Mouse (Mus musculus) MEL (cell line): Measurements from ENCODE around the gene Gm20388.

Source experiments
- CHD2 ChIP-seq: IDR thresholded peaks from 2 replicates; pipeline ENCODE4 v1.6.1; 2011; ENCODE audit warnings: low read length, improper control_type of control experiment
- CTCF ChIP-seq, 3 experiments: IDR thresholded peaks in 2 of 3; conservative IDR thresholded peaks in 1 of 3; 2 replicates each; pipeline ENCODE4 v1.5.1; 2011 to 2012; ENCODE audit warnings: low read length in 3 of 3, low read depth in 2 of 3, mild to moderate bottlenecking in 2 of 3, improper control_type of control experiment in 1 of 3, inconsistent platforms in 1 of 3, mixed read lengths in 1 of 3, moderate library complexity in 1 of 3; ENCODE audit not compliant: control insufficient read depth in 1 of 3, insufficient read depth in 1 of 3, poor library complexity in 1 of 3, severe bottlenecking in 1 of 3
- EP300 ChIP-seq, 2 experiments: IDR thresholded peaks; 2 replicates each; pipeline ENCODE4 v1.6.1; 2011; ENCODE audit warnings: improper control_type of control experiment in 2 of 2, low read length in 2 of 2, low read depth in 1 of 2, mild to moderate bottlenecking in 1 of 2
- HCFC1 ChIP-seq: IDR thresholded peaks from 2 replicates; pipeline ENCODE4 v1.6.1; 2012; ENCODE audit warnings: low read depth, mild to moderate bottlenecking, inconsistent platforms, low read length, improper control_type of control experiment, moderate library complexity
- MAFK ChIP-seq: IDR thresholded peaks from 2 replicates; pipeline ENCODE4 v1.6.1; 2011; ENCODE audit warnings: low read depth, mild to moderate bottlenecking, low read length, improper control_type of control experiment, borderline replicate concordance
- MXI1 ChIP-seq: IDR thresholded peaks from 2 replicates; pipeline ENCODE4 v1.6.1; 2011; ENCODE audit warnings: mild to moderate bottlenecking, low read depth, low read length, improper control_type of control experiment
- POLR2A ChIP-seq, 2 experiments: IDR thresholded peaks; 2 replicates each; pipeline ENCODE4 v1.6.1; 2011 to 2012; ENCODE audit warnings: low read length in 2 of 2, mild to moderate bottlenecking in 2 of 2, control low read depth in 1 of 2, improper control_type of control experiment in 1 of 2, low read depth in 1 of 2, moderate library complexity in 1 of 2; ENCODE audit not compliant: control insufficient read depth in 1 of 2, insufficient read depth in 1 of 2, poor library complexity in 1 of 2
- POLR2AphosphoS2 ChIP-seq: IDR thresholded peaks from 2 replicates; pipeline ENCODE4 v1.6.1; 2011; ENCODE audit warnings: low read length, improper control_type of control experiment
- TCF12 ChIP-seq: IDR thresholded peaks from 2 replicates; pipeline ENCODE4 v1.6.1; 2014; ENCODE audit warnings: low read depth, mild to moderate bottlenecking, inconsistent platforms, low read length, improper control_type of control experiment, moderate library complexity
- UBTF ChIP-seq: IDR thresholded peaks from 2 replicates; pipeline ENCODE4 v1.6.1; 2012; ENCODE audit warnings: low read depth, mild to moderate bottlenecking, inconsistent platforms, low read length, improper control_type of control experiment, moderate library complexity, borderline replicate concordance; ENCODE audit not compliant: insufficient read depth
- USF2 ChIP-seq, 2 experiments: IDR thresholded peaks; 2 replicates each; pipeline ENCODE4 v1.6.1; 2011 to 2012; ENCODE audit warnings: improper control_type of control experiment in 2 of 2, low read length in 2 of 2, borderline replicate concordance in 1 of 2, inconsistent platforms in 1 of 2, low read depth in 1 of 2, mild to moderate bottlenecking in 1 of 2; ENCODE audit not compliant: insufficient read depth in 1 of 2
- ZC3H11A ChIP-seq: IDR thresholded peaks from 2 replicates; pipeline ENCODE4 v1.6.1; 2012; ENCODE audit warnings: low read depth, mild to moderate bottlenecking, inconsistent platforms, low read length, improper control_type of control experiment

DNA sequence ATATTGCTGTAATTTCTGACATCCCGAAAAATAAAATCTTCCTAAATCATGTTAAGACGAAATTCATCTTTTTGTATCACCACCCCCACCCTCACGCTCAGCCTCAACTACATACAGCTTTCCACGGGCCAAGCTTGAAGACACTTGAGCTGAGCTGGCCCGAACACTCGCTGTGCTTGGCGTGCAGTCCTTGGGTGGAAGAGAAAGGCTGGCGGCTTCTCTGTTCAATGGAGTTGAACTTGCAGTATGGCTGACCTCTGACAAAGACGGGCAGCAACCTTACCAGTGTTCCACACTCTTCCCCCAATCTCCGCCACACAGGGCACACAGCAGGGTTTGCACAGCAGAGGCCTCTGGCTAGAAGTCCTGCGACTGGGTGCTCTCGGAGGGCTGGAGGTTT is 670.7 kb downstream of the Gm20388 start:
- TF ChIP-seq TCF12 (no peak), POLR2A (IDR thresholded peaks at IDR 0.05; ENCODE audit: control insufficient read depth in 1 of 2, insufficient read depth in 1 of 2, low read depth in 1 of 2, low read length in 2 of 2, poor library complexity in 1 of 2) (no peak), MAFK (no peak), UBTF (no peak), ZC3H11A (no peak), POLR2AphosphoS2 (no peak), CTCF (IDR thresholded peaks at IDR 0.05 in 2 of 3, conservative IDR thresholded peaks at IDR 0.05 in 1 of 3; ENCODE audit: control insufficient read depth in 1 of 3, insufficient read depth in 1 of 3, low read depth in 2 of 3, low read length in 3 of 3, poor library complexity in 1 of 3, severe bottlenecking in 1 of 3) (no peak), HCFC1 (no peak), EP300 (IDR thresholded peaks at IDR 0.05; ENCODE audit: low read depth in 1 of 2, low read length in 2 of 2) (no peak), CHD2 (no peak), MXI1 (no peak), USF2 (IDR thresholded peaks at IDR 0.05; ENCODE audit: borderline replicate concordance in 1 of 2, insufficient read depth in 1 of 2, low read depth in 1 of 2, low read length in 2 of 2) (no peak)
